Mouse (Mus musculus): Measurements from ENCODE around the gene Umps. TPM values are rescaled to one million over a fixed set of nuclear protein-coding genes. Genes with fewer than 3 reads are reported as not detected.

Umps gene
- polyA plus RNA-seq (2015; fragmentation: Nextera tagmentation; extraction: Ambion mirVana), result 23.4 and 24.1 TPM in 2 replicates

DNA sequence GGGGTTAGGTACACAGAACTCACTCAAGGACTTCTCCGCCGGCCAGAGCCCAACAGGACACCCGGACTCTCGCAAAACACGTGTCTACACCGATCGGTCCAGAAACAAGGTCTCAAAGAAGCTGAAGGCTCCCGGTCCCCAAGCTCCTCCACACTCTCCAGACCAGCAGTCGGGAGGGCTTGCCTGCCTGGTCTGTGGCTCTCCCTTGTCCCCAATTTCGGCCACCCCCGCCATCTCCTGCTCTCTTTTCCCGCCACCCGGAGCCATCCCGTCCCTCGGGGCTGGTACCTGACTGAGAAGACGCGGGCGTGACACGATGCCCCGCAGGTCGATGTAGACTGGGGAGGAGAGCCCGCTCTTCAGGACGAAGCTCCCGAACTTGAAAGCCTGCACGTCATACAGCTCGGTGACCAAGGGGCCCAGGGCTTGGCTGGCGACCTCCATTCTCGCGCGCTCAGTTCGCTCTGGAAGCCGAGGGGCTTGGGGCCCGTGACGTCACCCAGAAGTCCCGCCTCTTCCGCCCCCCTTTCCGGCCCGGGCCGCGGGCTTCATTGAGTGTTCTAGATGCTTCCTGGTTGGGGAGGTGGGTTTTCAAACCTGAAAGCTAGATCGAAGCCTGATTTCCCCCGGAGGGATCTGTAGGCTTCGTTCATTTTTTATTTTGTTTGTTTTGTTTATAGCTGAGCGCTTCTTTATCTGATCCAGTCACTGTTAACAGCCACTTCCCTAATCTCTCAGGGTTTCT is at the start of gene Umps:
Umps (minus strand) TSS at position 501 of the 745 bp plus-strand sequence.
- H3K4me1 ChIP-seq, result peaks cover 16% of the 10 kb centered on the region
- H3K4me3 ChIP-seq, result peak within 1 kb of the TSS; percentile 67
- WGBS, result under 1% methylated on average over 44 of the region's 44 CpGs
- H3K27me3 ChIP-seq (replicated peaks), result no peaks in the 10 kb centered on the region
- no peaks in the 10 kb centered on the region for H3K9me3 ChIP-seq
- H3K27ac ChIP-seq, result peak within 1 kb of the TSS; percentile 62
- H3K9ac ChIP-seq, result peak within 1 kb of the TSS; percentile 66
- ATAC-seq (replicated peaks), result peak; percentile 96
- peak within 1 kb of the TSS; percentile 95 for H3K4me2 ChIP-seq
- peaks cover 14% of the 10 kb centered on the region; the same call in 1 of the 2 replicates for H3K36me3 ChIP-seq (replicated peaks)

GRCm38 (mm10) chr16:34011991-34012845 is 45.4 kb upstream of the Umps start:
- H3K27me3 ChIP-seq (replicated peaks), result no peaks in the 10 kb centered on the region
- no peak overlapping the region for H3K4me3 ChIP-seq
- no peaks in the 10 kb centered on the region for H3K4me1 ChIP-seq
- H3K27ac ChIP-seq, result no peak overlapping the region
- H3K4me2 ChIP-seq, result no peak overlapping the region
- 93% methylated on average over 20 of the region's 20 CpGs for WGBS
- H3K9ac ChIP-seq, result no peak overlapping the region
- no peak for ATAC-seq (replicated peaks)
- H3K36me3 ChIP-seq (replicated peaks), result peaks cover 31% of the 10 kb centered on the region
- H3K9me3 ChIP-seq, result no peaks in the 10 kb centered on the region

GRCm38 (mm10) chr16:34009567-34009966 is 42.7 kb upstream of the Umps start:
- Histone ChIP-seq H3K27me3 (replicated peaks) (no peaks in the 10 kb centered on the region), H3K4me2 (no peak overlapping the region), H3K9ac (no peak overlapping the region), H3K4me3 (no peak overlapping the region), H3K36me3 (replicated peaks) (peaks cover 18% of the 10 kb centered on the region), H3K27ac (no peak overlapping the region), H3K4me1 (peaks cover 3% of the 10 kb centered on the region), H3K9me3 (no peaks in the 10 kb centered on the region)
- no peak for ATAC-seq (replicated peaks)
- 94% methylated on average over 2 of the region's 2 CpGs for WGBS

GRCm38 (mm10) chr16:34005986-34006385 is 39.1 kb upstream of the Umps start:
- 95% methylated on average over 3 of the region's 3 CpGs for WGBS
- Histone ChIP-seq H3K27me3 (replicated peaks) (no peaks in the 10 kb centered on the region), H3K4me1 (peaks cover 12% of the 10 kb centered on the region), H3K4me2 (no peak overlapping the region), H3K9me3 (no peaks in the 10 kb centered on the region), H3K4me3 (no peak overlapping the region), H3K27ac (no peak overlapping the region), H3K9ac (no peak overlapping the region), H3K36me3 (replicated peaks) (peaks cover 13% of the 10 kb centered on the region)
- ATAC-seq (replicated peaks), result no peak

DNA sequence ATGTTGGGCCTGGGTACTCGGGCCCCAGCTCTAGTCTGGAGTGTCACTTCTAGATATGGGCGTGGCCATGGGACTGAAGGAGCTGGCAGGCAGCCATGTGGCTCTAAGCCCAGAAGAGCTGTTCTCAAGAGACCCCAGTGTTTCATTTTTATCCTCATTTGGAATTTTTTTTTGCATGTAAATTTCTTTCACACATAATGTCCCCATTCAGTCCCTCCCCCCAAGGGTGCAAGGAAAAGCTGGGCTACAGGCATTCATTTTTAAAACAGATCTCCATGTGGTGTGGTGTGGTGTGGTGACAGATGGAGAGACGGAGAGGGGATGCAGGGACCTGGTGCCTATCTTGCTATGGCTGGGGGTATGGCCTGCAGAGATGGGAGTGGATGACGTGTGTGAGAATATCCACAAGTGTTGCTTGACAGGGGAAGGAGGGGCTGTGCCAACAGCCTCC is 37.3 kb upstream of the Umps start:
- Histone ChIP-seq H3K27ac (peak overlapping the region; percentile 42), H3K4me2 (no peak overlapping the region)
- ATAC-seq (replicated peaks), result peak; percentile 89

DNA sequence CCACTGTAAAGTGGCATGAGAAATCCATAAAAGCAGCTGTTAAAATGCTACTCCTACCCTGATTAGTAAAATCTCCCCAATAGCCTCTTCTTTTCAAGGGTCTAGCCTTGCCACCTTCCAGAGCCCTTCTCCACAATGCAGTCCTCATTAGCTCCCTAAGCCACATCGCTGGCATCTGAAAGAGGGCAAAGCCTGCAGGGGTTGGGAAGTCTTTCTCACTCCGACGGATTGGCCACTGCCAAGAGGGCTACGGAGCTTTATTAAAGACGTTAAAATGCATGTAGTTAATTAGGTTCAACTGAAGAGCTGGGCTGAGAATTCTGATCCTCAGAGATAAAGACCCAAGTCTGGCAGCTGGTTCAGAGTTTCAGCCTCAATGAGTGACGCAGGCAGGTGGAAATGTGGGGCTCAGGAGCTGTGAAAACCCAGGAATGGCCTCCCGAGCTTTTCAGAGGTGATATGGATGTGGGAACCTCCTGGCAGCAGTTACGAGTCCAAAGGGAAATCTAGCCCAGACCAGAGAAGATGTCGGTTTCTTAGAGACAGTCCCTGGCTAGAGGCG is 36.8 kb upstream of the Umps start:
- H3K9ac ChIP-seq, result no peak overlapping the region
- ATAC-seq (replicated peaks), result peak; percentile 18
- H3K4me3 ChIP-seq, result no peak overlapping the region
- 37% methylated on average over 10 of the region's 10 CpGs for WGBS
- H3K9me3 ChIP-seq, result no peaks in the 10 kb centered on the region
- no peak overlapping the region for H3K4me2 ChIP-seq
- H3K27me3 ChIP-seq (replicated peaks), result no peaks in the 10 kb centered on the region
- H3K27ac ChIP-seq, result peak overlapping the region; percentile 42
- no peaks in the 10 kb centered on the region for H3K36me3 ChIP-seq (replicated peaks)
- peaks cover 12% of the 10 kb centered on the region for H3K4me1 ChIP-seq

More for the DNA sequence above, 37.3 kb upstream of the Umps start:
- Histone ChIP-seq H3K4me1 (peaks cover 12% of the 10 kb centered on the region), H3K27me3 (replicated peaks) (no peaks in the 10 kb centered on the region), H3K36me3 (replicated peaks) (no peaks in the 10 kb centered on the region), H3K9ac (no peak overlapping the region), H3K9me3 (no peaks in the 10 kb centered on the region), H3K4me3 (no peak overlapping the region)
- WGBS, result 30% methylated on average over 4 of the region's 4 CpGs

DNA sequence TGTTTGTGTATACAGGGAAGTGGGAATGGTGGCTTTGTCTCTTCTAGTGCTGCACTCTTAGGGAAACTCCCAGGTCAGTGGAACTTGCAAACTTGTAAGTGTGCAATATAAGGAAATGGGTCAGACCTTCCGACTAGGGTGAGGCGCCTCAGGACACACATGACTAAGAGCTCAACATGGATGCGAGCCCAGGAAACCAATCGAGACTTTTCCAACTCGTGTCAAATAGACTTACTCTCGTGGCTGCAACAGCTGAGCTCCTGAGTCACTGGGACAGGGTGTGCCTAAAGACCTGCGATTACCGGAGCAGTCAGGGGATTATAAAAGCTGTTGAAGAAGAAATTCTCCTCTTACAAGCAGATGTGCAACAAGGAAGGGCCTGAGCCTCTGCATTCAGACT is 33.9 kb upstream of the Umps start:
- H3K9me3 ChIP-seq, result no peaks in the 10 kb centered on the region
- no peak overlapping the region for H3K4me2 ChIP-seq
- H3K4me1 ChIP-seq, result peaks cover 12% of the 10 kb centered on the region
- H3K27me3 ChIP-seq (replicated peaks), result no peaks in the 10 kb centered on the region
- 81% methylated on average over 8 of the region's 8 CpGs for WGBS
- H3K27ac ChIP-seq, result no peak overlapping the region
- H3K4me3 ChIP-seq, result no peak overlapping the region
- H3K36me3 ChIP-seq (replicated peaks), result no peaks in the 10 kb centered on the region
- no peak overlapping the region for H3K9ac ChIP-seq
- ATAC-seq (replicated peaks), result no peak

- Histone ChIP-seq H3K36me3 (replicated peaks) (no peaks in the 10 kb centered on the region), H3K4me2 (no peak overlapping the region), H3K27me3 (replicated peaks) (no peaks in the 10 kb centered on the region), H3K4me3 (no peak overlapping the region), H3K4me1 (peaks cover 8% of the 10 kb centered on the region), H3K9me3 (no peaks in the 10 kb centered on the region), H3K27ac (no peak overlapping the region), H3K9ac (no peak overlapping the region)
- WGBS, result 18% methylated on average over 3 of the region's 3 CpGs
- no peak for ATAC-seq (replicated peaks)
Measured at GRCm38 (mm10) chr16:33999388-33999787, 32.5 kb upstream of the Umps start.

- no peak overlapping the region for H3K4me3 ChIP-seq
- H3K27ac ChIP-seq, result no peak overlapping the region
- no peak overlapping the region for H3K9ac ChIP-seq
- H3K36me3 ChIP-seq (replicated peaks), result no peaks in the 10 kb centered on the region
- H3K4me1 ChIP-seq, result no peaks in the 10 kb centered on the region
- WGBS, result 83% methylated on average over 6 of the region's 6 CpGs
- no peak for ATAC-seq (replicated peaks)
- no peak overlapping the region for H3K4me2 ChIP-seq
- H3K9me3 ChIP-seq, result no peaks in the 10 kb centered on the region
- H3K27me3 ChIP-seq (replicated peaks), result no peaks in the 10 kb centered on the region
Measured at GRCm38 (mm10) chr16:33998011-33998410, 31.2 kb upstream of the Umps start.

DNA sequence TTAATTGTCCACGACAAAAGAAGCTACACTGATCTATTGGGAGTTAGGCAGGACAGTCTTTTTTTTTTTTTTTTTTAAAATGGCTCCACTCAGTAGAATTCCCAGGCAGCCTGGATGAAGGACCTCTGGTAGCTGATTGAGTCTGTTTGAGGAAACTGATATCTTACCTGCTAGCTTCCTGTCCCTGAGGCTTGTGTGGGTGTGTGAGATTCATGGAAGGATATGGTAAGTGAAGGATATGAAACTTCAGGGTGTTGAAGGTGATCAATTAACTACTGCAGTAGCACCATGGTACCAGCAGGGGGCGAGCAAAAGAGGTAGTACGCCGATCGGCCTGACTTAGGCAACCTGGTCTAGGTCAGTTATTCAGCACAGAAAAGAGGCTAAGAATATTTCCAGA is 29.2 kb upstream of the Umps start:
- H3K4me2 ChIP-seq, result no peak overlapping the region
- no peak overlapping the region for H3K9ac ChIP-seq
- H3K27me3 ChIP-seq (replicated peaks), result no peaks in the 10 kb centered on the region
- 10% methylated on average over 5 of the region's 5 CpGs for WGBS
- H3K27ac ChIP-seq, result no peak overlapping the region
- H3K36me3 ChIP-seq (replicated peaks), result no peaks in the 10 kb centered on the region
- ATAC-seq (replicated peaks), result no peak
- H3K9me3 ChIP-seq, result no peaks in the 10 kb centered on the region
- no peak overlapping the region for H3K4me3 ChIP-seq
- no peaks in the 10 kb centered on the region for H3K4me1 ChIP-seq

GRCm38 (mm10) chr16:33995496-33995895 is 28.7 kb upstream of the Umps start:
- H3K27ac ChIP-seq, result no peak overlapping the region
- H3K9ac ChIP-seq, result no peak overlapping the region
- no peak; the same call in 1 of the 2 replicates for ATAC-seq (replicated peaks)
- H3K9me3 ChIP-seq, result no peaks in the 10 kb centered on the region
- H3K4me2 ChIP-seq, result no peak overlapping the region
- H3K36me3 ChIP-seq (replicated peaks), result no peaks in the 10 kb centered on the region
- no peaks in the 10 kb centered on the region for H3K27me3 ChIP-seq (replicated peaks)
- H3K4me1 ChIP-seq, result no peaks in the 10 kb centered on the region
- no peak overlapping the region for H3K4me3 ChIP-seq
- WGBS, result 79% methylated on average over 3 of the region's 3 CpGs

GRCm38 (mm10) chr16:33994321-33994720 is 27.5 kb upstream of the Umps start:
- 83% methylated on average over 6 of the region's 6 CpGs for WGBS
- Histone ChIP-seq H3K9ac (no peak overlapping the region), H3K27ac (no peak overlapping the region), H3K36me3 (replicated peaks) (0 out of 2 replicates have a peak, but pooled peaks cover 4% of the 10 kb centered on the region), H3K4me1 (no peaks in the 10 kb centered on the region), H3K9me3 (no peaks in the 10 kb centered on the region), H3K27me3 (replicated peaks) (no peaks in the 10 kb centered on the region), H3K4me2 (no peak overlapping the region), H3K4me3 (no peak overlapping the region)
- ATAC-seq (replicated peaks), result no peak
